Mouse (Mus musculus) kidney, adult 8-10 months (tissue): ENCODE measurements around the gene E2f8.

Experiments used
- DNase-seq, 2 experiments: peaks; one replicate each; pipeline ENCODE4 v3.0.0; 2022

The E2f8 gene

GRCm38 (mm10) chr7:48851529-48852104 is 29.8 kb downstream of the E2f8 start:
- no peak for DNase-seq

DNA sequence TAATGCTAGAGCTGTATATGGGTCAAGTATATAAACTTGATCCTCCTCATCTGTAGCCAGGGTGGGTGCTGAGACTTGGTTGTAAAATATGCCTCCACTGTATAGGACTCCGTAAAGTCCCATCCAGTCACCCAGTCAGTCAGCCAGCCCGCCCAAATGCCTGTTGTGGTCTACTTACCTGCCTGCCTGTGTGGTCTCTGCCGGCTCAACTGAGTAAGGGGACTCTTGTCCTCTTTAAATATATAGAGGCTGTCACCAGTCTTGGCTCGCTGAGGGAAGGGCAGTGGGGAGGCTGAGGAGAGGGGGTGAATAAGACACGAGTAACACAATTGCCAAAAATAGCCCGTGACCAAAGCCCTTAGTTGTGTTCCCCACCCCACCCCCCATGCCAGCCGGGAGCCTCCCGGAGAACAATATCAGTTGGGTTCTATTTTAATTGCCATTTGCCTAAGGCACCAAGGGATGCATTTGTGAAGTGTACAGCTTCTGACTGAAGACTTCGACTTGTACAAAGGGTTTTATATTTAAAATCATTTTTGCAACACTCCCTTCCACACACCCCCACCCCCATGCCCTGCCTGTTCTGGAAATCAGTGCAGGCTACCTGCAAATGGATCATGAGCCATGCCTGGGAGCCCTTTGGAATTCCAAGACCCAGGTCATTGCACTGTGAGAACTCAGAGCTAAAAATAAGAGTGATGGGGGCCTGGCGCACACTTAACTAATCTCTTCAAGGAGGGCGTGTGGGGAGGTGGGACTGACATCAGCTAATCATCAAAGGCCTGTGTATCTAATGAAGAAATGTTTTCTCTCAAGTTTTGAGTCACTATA is 33.4 kb downstream of the E2f8 start, which contains the start of gene Csrp3:
Gene Csrp3, minus strand, starts transcription at position 214 of the 831 bp plus-strand sequence.
- no peak for DNase-seq

DNA sequence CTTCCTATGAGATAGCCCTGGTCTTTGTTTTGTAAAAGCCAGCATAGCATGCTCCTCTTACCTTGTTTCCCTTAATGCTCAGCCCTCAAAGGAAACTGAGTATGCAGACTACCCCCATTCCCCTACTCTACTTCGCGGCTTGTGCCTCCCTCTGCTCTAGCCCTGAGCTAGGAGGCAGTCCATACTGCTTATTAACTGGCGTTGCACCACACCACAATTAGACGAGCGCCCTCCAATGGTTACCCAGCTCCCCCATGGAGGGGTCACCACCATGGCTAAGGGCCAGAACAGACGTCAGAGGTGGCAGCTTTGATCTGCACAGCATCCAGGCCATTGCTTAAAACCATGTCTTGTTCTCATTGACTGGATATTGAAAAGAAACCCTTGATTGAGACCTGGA is 34.6 kb downstream of the E2f8 start:
- no peak for DNase-seq

GRCm38 (mm10) chr7:48845213-48845973 is 36.0 kb downstream of the E2f8 start:
- DNase-seq, result no peak

DNA sequence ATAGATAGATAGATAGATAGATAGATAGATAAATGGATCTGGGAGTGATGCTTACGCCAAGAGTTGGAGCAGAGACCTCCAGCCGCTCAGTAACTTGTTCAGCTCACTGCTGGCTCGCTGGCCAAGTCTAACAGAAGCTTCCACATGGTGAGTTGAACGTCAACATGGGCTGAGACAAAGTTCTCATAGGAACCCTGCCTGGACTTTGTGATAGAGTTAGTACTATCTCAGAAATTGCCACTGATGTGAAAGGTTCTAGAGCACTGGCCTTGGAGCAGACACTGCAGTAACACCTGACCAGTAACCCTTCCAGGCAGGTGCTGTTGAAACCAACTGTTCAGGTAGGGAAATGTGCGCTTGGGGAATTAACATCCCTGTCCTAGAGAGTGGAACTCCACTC is 37.9 kb downstream of the E2f8 start:
- DNase-seq, result no peak

- no peak for DNase-seq
Measured at GRCm38 (mm10) chr7:48842353-48842752, 39.0 kb downstream of the E2f8 start.

- no peak for DNase-seq
Measured at GRCm38 (mm10) chr7:48841538-48841937, 39.9 kb downstream of the E2f8 start.

GRCm38 (mm10) chr7:48840545-48840944 is 40.9 kb downstream of the E2f8 start:
- DNase-seq, result no peak

DNA sequence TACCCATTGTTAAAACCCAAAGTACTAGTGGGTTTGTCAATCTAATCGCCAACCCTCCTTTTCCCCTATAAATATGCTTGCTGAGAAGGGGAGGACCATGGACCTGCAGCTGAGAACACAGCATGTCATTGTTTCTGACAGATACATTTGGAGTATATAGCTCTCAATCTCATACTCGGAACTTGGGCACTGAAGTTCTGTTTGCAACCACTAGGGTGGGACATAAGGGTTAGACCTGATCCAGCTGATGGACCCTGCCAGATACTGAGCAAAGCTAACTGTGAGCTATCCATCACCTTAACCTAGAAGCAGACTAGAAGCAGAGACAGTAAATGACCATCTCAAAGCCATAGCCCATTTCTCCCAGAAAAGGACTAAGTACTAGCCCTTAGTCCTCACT is 43.0 kb downstream of the E2f8 start:
- no peak for DNase-seq

- no peak for DNase-seq
Measured at GRCm38 (mm10) chr7:48836949-48837348, 44.4 kb downstream of the E2f8 start.

- DNase-seq, result no peak
Measured at GRCm38 (mm10) chr7:48834989-48835626, 46.3 kb downstream of the E2f8 start.

- no peak for DNase-seq
Measured at GRCm38 (mm10) chr7:48834371-48834970, 46.9 kb downstream of the E2f8 start.

DNA sequence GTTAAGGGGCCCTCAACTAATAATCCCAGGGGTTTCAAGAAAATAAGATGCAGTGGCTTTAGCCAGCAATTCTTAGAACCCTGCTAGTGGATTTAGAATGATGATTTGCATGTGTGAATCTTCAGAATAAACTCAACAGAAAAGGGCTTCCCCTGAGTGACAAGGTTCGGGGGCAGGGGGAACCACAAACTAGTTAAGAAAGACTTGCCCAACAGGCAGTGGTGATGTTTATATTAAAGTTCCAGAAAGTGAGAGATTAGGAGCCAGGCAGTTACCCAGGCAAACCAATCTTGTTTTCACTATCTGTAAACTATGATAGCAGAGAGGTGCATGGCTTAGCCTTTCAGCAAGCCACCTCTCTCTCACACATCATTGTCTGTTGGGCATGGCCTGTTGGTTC is 48.7 kb downstream of the E2f8 start:
- DNase-seq, result no peak

- no peak for DNase-seq
Measured at GRCm38 (mm10) chr7:48830395-48830794, 51.0 kb downstream of the E2f8 start.

DNA sequence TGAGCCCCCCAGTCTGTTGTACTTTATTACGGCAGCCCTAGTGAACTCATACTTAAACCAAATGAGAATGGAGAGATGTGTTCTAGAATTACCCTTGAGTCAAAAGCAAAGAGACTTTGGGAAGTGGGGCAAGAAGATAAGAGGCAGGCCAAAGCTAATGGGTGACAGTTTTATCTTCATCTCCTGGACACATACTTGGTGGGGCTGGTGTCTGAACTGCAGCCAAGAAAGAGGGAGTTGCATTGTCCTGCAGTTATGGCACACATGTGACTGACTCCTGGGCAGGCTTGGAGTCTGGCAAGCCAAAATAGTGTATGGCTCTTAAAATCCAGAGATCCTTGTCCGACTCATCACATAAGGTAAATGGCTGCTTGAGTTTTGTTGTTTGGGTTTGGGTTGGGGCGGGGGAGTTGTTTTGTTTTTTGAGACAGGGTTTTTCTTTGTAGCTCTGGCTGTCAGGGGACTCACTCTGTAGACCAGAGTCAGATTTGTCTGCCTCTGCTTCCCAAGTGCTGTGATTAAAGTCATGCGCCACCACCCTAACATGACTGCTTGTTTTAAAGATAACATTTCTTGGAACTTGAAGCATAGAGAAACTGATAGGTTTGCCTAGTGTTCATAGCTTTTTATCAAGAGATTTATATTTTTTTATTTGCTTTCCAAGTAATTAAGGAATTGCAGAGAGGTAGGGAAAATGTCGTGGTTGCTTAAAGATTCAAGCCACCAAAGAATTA is 52.1 kb downstream of the E2f8 start:
- no peak for DNase-seq

DNA sequence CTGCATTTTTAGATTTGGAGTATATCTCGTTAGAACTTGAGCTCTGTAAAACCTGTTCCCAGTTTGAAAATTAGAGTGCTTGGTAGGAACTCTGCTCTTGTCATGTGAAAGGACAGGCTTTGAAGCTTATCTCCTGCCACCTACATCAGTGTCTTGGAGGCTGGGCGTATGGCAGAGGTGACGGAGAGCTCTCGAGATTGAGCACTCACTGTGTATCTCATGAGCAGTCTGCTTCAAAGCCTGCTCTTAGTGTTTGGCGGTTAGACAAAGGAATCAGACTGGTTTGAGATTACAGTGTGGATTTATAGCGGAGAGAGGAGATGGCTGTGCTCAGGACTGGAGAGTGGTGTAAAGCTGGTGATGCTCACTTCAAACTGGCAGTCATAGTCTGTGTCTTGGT is 56.2 kb downstream of the E2f8 start:
- no peak for DNase-seq

- no peak for DNase-seq
Measured at GRCm38 (mm10) chr7:48824671-48825070, 56.7 kb downstream of the E2f8 start.

DNA sequence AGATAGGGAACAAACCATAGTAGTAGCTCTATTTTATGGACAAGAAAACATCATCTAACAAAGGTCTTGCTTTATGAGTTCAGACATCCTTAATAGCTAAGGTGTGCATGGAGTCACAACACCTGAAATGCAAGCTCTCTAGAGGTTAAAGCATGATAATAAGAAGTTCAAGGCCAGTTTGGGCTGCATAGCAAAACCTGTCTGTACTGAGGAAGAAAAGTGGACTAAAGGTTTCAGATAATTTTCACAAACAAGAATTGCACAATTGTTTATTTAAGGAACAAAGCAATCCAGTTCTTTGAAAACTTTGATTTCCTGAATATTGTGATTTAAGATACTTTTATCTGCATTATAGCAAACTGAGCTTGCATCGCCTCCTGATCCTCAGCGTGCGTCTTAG is 57.8 kb downstream of the E2f8 start:
- DNase-seq, result no peak

GRCm38 (mm10) chr7:48821654-48822053 is 59.7 kb downstream of the E2f8 start:
- no peak for DNase-seq
